15 mouse cellular contexts compared by ENCODE assay signal in genomic region chr3:87958967-87959366, GRCm38 (mm10). TPM values are rescaled to one million over a fixed set of nuclear protein-coding genes. Genes with fewer than 3 reads are reported as not detected.
DNase-seq lines count a peak whose midpoint lies in the region; ATAC-seq and TF ChIP-seq lines count a peak whose summit lies in the region.
"Had no signal": no experiment of that assay in that cellular context is flagged by ENCODE, and none has a peak within 500 bp of the region (broad histone marks: within the 10 kb centered on the region; RNA-seq: fewer than 3 reads in every experiment).

No protein-coding gene starts in this region.

- H3K4me3 ChIP-seq in heart, embryonic 13.5 days: no peak overlapping the region
- H3K4me3 ChIP-seq in heart, adult 2 months: no peak overlapping the region
- H3K4me3 ChIP-seq in neural tube, embryonic 15.5 days (replicated peaks): no peak overlapping the region
- H3K4me3 ChIP-seq in limb, embryonic 12.5 days (replicated peaks): no peak overlapping the region
- no peak overlapping the region for H3K4me3 ChIP-seq in cerebellum, adult 2 months (replicated peaks; ENCODE audit: insufficient read depth, low read depth, low read length)
- H3K4me3 ChIP-seq: heart, embryonic 15.5 days had no signal

- no peaks in the 10 kb centered on the region for H3K9me3 ChIP-seq in heart, embryonic 13.5 days
- H3K9me3 ChIP-seq in neural tube, embryonic 15.5 days (replicated peaks): no peaks in the 10 kb centered on the region
- H3K9me3 ChIP-seq in limb, embryonic 12.5 days: no peaks in the 10 kb centered on the region
- H3K9me3 ChIP-seq: heart, embryonic 15.5 days had no signal

- no peaks in the 10 kb centered on the region for H3K79me2 ChIP-seq in heart, adult 2 months (replicated peaks; ENCODE audit: control insufficient read depth, insufficient read depth, low read length)

- 63% methylated on average over 1 of the region's 1 CpGs for WGBS in heart, embryonic 13.5 days
- WGBS in heart, adult 2 months: 87% methylated on average over 1 of the region's 1 CpGs
- WGBS in neural tube, embryonic 15.5 days: 20% methylated on average over 1 of the region's 1 CpGs
- WGBS in limb, embryonic 12.5 days: 41% methylated on average over 1 of the region's 1 CpGs
- WGBS in cerebellum, adult 2 months: 46% methylated on average over 1 of the region's 1 CpGs

- no peak for TF ChIP-seq CTCF in heart, adult 2 months (IDR thresholded peaks at IDR 0.05)
- TF ChIP-seq CTCF in cerebellum, adult 2 months (IDR thresholded peaks at IDR 0.05; ENCODE audit: borderline replicate concordance, insufficient read depth, low read depth, low read length): no peak

- DNase-seq in heart, adult 2 months: no peak
- peak; percentile 65 for DNase-seq in neural tube, embryonic 10.5 days (ENCODE audit: extremely low spot score, low spot score)
- no peak for DNase-seq in spleen, adult 12 weeks (ENCODE audit: low spot score)
- no peak for DNase-seq in cerebellum, adult 2 months
- no peak for DNase-seq in thymus, postnatal 25 days
- DNase-seq: adrenal gland, adult 8-10 months; cerebellum, postnatal 25 days; gastrocnemius, postnatal 10 days; lung, adult 2 months; right cerebral cortex, postnatal 14 days; thymus, adult 18-20 months had no signal

- H3K4me2 ChIP-seq in heart, embryonic 13.5 days: no peak overlapping the region
- no peak overlapping the region for H3K4me2 ChIP-seq in neural tube, embryonic 15.5 days
- H3K4me2 ChIP-seq in limb, embryonic 12.5 days: no peak overlapping the region
- H3K4me2 ChIP-seq: heart, embryonic 15.5 days had no signal

- H3K36me3 ChIP-seq in heart, embryonic 13.5 days: no peaks in the 10 kb centered on the region
- H3K36me3 ChIP-seq in heart, adult 2 months (ENCODE audit: control insufficient read depth, insufficient read depth, low read length): no peaks in the 10 kb centered on the region
- no peaks in the 10 kb centered on the region for H3K36me3 ChIP-seq in neural tube, embryonic 15.5 days
- H3K36me3 ChIP-seq in limb, embryonic 12.5 days: peaks cover 14% of the 10 kb centered on the region
- H3K36me3 ChIP-seq: heart, embryonic 15.5 days had no signal

- no peak for ATAC-seq in heart, embryonic 13.5 days (ENCODE audit: extremely low read depth, insufficient number of reproducible peaks, low FRiP score, low TSS enrichment)
- ATAC-seq in neural tube, embryonic 15.5 days (ENCODE audit: low FRiP score): no peak
- ATAC-seq in limb, embryonic 12.5 days (ENCODE audit: insufficient number of reproducible peaks, insufficient read depth, low FRiP score, low TSS enrichment, low read depth): no peak

- no peak overlapping the region for H3K27ac ChIP-seq in heart, embryonic 13.5 days (replicated peaks)
- H3K27ac ChIP-seq in heart, adult 2 months: no peak overlapping the region
- H3K27ac ChIP-seq in neural tube, embryonic 15.5 days (replicated peaks): no peak overlapping the region
- H3K27ac ChIP-seq in limb, embryonic 12.5 days: peak overlapping the region; percentile 98
- H3K27ac ChIP-seq in cerebellum, adult 2 months (ENCODE audit: insufficient read depth, low read length): no peak overlapping the region

- 0 out of 2 replicates have a peak, but pooled peaks cover 4% of the 10 kb centered on the region for H3K27me3 ChIP-seq in heart, embryonic 13.5 days (replicated peaks)
- H3K27me3 ChIP-seq in heart, adult 2 months (ENCODE audit: control insufficient read depth, insufficient read depth, low read length): no peaks in the 10 kb centered on the region
- H3K27me3 ChIP-seq in neural tube, embryonic 15.5 days (replicated peaks): no peaks in the 10 kb centered on the region
- H3K27me3 ChIP-seq in limb, embryonic 12.5 days: 0 out of 2 replicates have a peak, but pooled peaks cover 2% of the 10 kb centered on the region
- 0 out of 2 replicates have a peak, but pooled peaks cover 1% of the 10 kb centered on the region for H3K27me3 ChIP-seq in cerebellum, adult 2 months (ENCODE audit: control insufficient read depth, insufficient read depth, low read length)

- TF ChIP-seq POLR2A in heart, adult 2 months (IDR thresholded peaks at IDR 0.05; ENCODE audit: insufficient read depth, low read depth, low read length): no peak
- TF ChIP-seq POLR2A in cerebellum, adult 2 months (IDR thresholded peaks at IDR 0.05; ENCODE audit: borderline replicate concordance, insufficient read depth, low read length): no peak

- intact Hi-C loops in heart, adult 2 months (cut with DNase I): no loop called here

- H3K4me1 ChIP-seq in heart, embryonic 13.5 days: peaks cover 27% of the 10 kb centered on the region
- no peaks in the 10 kb centered on the region for H3K4me1 ChIP-seq in heart, adult 2 months (ENCODE audit: control insufficient read depth, insufficient read depth, low read length)
- peaks cover 13% of the 10 kb centered on the region for H3K4me1 ChIP-seq in neural tube, embryonic 15.5 days
- H3K4me1 ChIP-seq in limb, embryonic 12.5 days (replicated peaks): peaks cover 27% of the 10 kb centered on the region
- no peaks in the 10 kb centered on the region for H3K4me1 ChIP-seq in cerebellum, adult 2 months (ENCODE audit: control insufficient read depth, insufficient read depth, low read length)

- 0 out of 2 replicates have a peak overlapping the region, but pooled peaks have one; percentile 19 for H3K9ac ChIP-seq in heart, embryonic 13.5 days
- H3K9ac ChIP-seq in heart, adult 2 months (ENCODE audit: low read depth, low read length): no peak overlapping the region
- no peak overlapping the region for H3K9ac ChIP-seq in neural tube, embryonic 15.5 days (replicated peaks)
- H3K9ac ChIP-seq in limb, embryonic 12.5 days (replicated peaks): no peak overlapping the region; the same call in 1 of the 2 replicates
- H3K9ac ChIP-seq: heart, embryonic 15.5 days had no signal

- no peak for TF ChIP-seq EP300 in heart, adult 2 months (IDR thresholded peaks at IDR 0.05; ENCODE audit: insufficient read depth, low read depth, low read length)

RNA-seq across cellular contexts. Expression of gene Crabp2, which starts 10.5 kb away (rescaled TPM):
- 6.2 and 8.4 TPM in 2 replicates for polyA plus RNA-seq in heart, embryonic 13.5 days (2015; fragmentation: Nextera tagmentation; extraction: Ambion mirVana)
- total RNA-seq in heart, adult 2 months (2021): under 1 TPM in 1 of 2 experiments, not detected in 1; 0.25 TPM
- polyA plus RNA-seq in heart, adult 2 months (2012; rRNA removed): not detected in 2 replicates
- polyA plus RNA-seq in neural tube, embryonic 15.5 days (2015; fragmentation: Nextera tagmentation; extraction: Ambion mirVana): 81.1 and 86.0 TPM in 2 replicates
- 614 and 667 TPM in 2 replicates for polyA plus RNA-seq in limb, embryonic 12.5 days (2016; fragmentation: Nextera tagmentation; extraction: Ambion mirVana)
- polyA plus RNA-seq in cerebellum, adult 2 months (2012; rRNA removed): 3.5 and 5.0 TPM in 2 replicates

RNA-seq across cellular contexts. Expression of gene Nes, which starts 11.9 kb away (rescaled TPM):
- 18.7 and 18.9 TPM in 2 replicates for polyA plus RNA-seq in heart, embryonic 13.5 days (2015; fragmentation: Nextera tagmentation; extraction: Ambion mirVana)
- total RNA-seq in heart, adult 2 months (2021): 10 to 100 TPM; 14.7 to 22.8 TPM
- 6.2 and 10.0 TPM in 2 replicates for polyA plus RNA-seq in heart, adult 2 months (2012; rRNA removed)
- polyA plus RNA-seq in neural tube, embryonic 15.5 days (2015; fragmentation: Nextera tagmentation; extraction: Ambion mirVana): 22.5 and 22.8 TPM in 2 replicates
- 29.4 and 32.5 TPM in 2 replicates for polyA plus RNA-seq in limb, embryonic 12.5 days (2016; fragmentation: Nextera tagmentation; extraction: Ambion mirVana)
- 2.7 and 3.4 TPM in 2 replicates for polyA plus RNA-seq in cerebellum, adult 2 months (2012; rRNA removed)

RNA-seq across cellular contexts. Expression of gene Rrnad1, which starts 28.4 kb away (rescaled TPM):
- polyA plus RNA-seq in heart, embryonic 13.5 days (2015; fragmentation: Nextera tagmentation; extraction: Ambion mirVana): 13.4 and 16.0 TPM in 2 replicates
- total RNA-seq in heart, adult 2 months (2021): 1 to 10 TPM; 4.7 to 5.5 TPM
- polyA plus RNA-seq in heart, adult 2 months (2012; rRNA removed): 17.2 and 18.7 TPM in 2 replicates
- 19.3 and 19.7 TPM in 2 replicates for polyA plus RNA-seq in neural tube, embryonic 15.5 days (2015; fragmentation: Nextera tagmentation; extraction: Ambion mirVana)
- 22.4 and 26.5 TPM in 2 replicates for polyA plus RNA-seq in limb, embryonic 12.5 days (2016; fragmentation: Nextera tagmentation; extraction: Ambion mirVana)
- polyA plus RNA-seq in cerebellum, adult 2 months (2012; rRNA removed): 46.8 and 49.5 TPM in 2 replicates

RNA-seq across cellular contexts. Expression of gene Isg20l2, which starts 28.9 kb away (rescaled TPM):
- polyA plus RNA-seq in heart, embryonic 13.5 days (2015; fragmentation: Nextera tagmentation; extraction: Ambion mirVana): 28.9 and 30.1 TPM in 2 replicates
- 10 to 100 TPM; 10.6 to 10.9 TPM for total RNA-seq in heart, adult 2 months (2021)
- 6.2 and 10.8 TPM in 2 replicates for polyA plus RNA-seq in heart, adult 2 months (2012; rRNA removed)
- polyA plus RNA-seq in neural tube, embryonic 15.5 days (2015; fragmentation: Nextera tagmentation; extraction: Ambion mirVana): 21.6 and 31.7 TPM in 2 replicates
- polyA plus RNA-seq in limb, embryonic 12.5 days (2016; fragmentation: Nextera tagmentation; extraction: Ambion mirVana): 83.2 and 86.4 TPM in 2 replicates
- 15.2 and 15.9 TPM in 2 replicates for polyA plus RNA-seq in cerebellum, adult 2 months (2012; rRNA removed)

RNA-seq across cellular contexts. Expression of gene Mrpl24, which starts 39.7 kb away (rescaled TPM):
- 55.0 and 57.2 TPM in 2 replicates for polyA plus RNA-seq in heart, embryonic 13.5 days (2015; fragmentation: Nextera tagmentation; extraction: Ambion mirVana)
- total RNA-seq in heart, adult 2 months (2021): 10 to 100 TPM; 70.4 to 71.9 TPM
- 53.3 and 88.7 TPM in 2 replicates for polyA plus RNA-seq in heart, adult 2 months (2012; rRNA removed)
- 51.0 and 59.5 TPM in 2 replicates for polyA plus RNA-seq in neural tube, embryonic 15.5 days (2015; fragmentation: Nextera tagmentation; extraction: Ambion mirVana)
- polyA plus RNA-seq in limb, embryonic 12.5 days (2016; fragmentation: Nextera tagmentation; extraction: Ambion mirVana): 80.4 and 85.9 TPM in 2 replicates
- 83.9 and 84.9 TPM in 2 replicates for polyA plus RNA-seq in cerebellum, adult 2 months (2012; rRNA removed)
